Mouse (Mus musculus) limb, embryonic 14.5 days (tissue): ENCODE results near the gene Atg4b. TPM values are rescaled to one million over a fixed set of nuclear protein-coding genes. Genes with fewer than 3 reads are reported as not detected.

Experiments used
- ATAC-seq: fragments of 200-750 bp; cut with Nextera tagmentation; 2 replicates; pipeline ENCODE4 v1.8.0; 2017; ENCODE audit warnings: low read depth, moderate number of reproducible peaks, moderate TSS enrichment; ENCODE audit not compliant: low FRiP score
- DNase-seq: peaks from one replicate; pipeline ENCODE4 v3.0.0-alpha.2; 2015; ENCODE audit warnings: low spot score
- H3K27ac ChIP-seq: fragments of 300-500 bp; sonication (generic); replicated peaks from 2 replicates; pipeline ENCODE4 v1.5.1; 2014; ENCODE audit warnings: low read depth, mild to moderate bottlenecking, low read length, moderate library complexity, mixed read lengths
- H3K27me3 ChIP-seq: fragments of 300-500 bp; sonication (generic); 2 replicates; pipeline ENCODE4 v1.6.1; 2014; ENCODE audit warnings: low read length, mixed read lengths; ENCODE audit not compliant: control insufficient read depth, insufficient read depth
- H3K36me3 ChIP-seq: fragments of 300-500 bp; sonication (generic); 2 replicates; pipeline ENCODE4 v1.6.1; 2014; ENCODE audit warnings: mild to moderate bottlenecking, low read length, moderate library complexity, mixed read lengths; ENCODE audit not compliant: control insufficient read depth, insufficient read depth
- H3K4me1 ChIP-seq: fragments of 300-500 bp; sonication (generic); 2 replicates; pipeline ENCODE4 v1.6.1; 2014; ENCODE audit warnings: antibody characterized with exemption, low read length, mixed read lengths; ENCODE audit not compliant: control insufficient read depth, insufficient read depth
- H3K4me2 ChIP-seq: fragments of 300-500 bp; sonication (generic); replicated peaks from 2 replicates; pipeline ENCODE4 v1.6.1; 2014; ENCODE audit warnings: low read depth, mild to moderate bottlenecking, low read length, moderate library complexity; ENCODE audit not compliant: severe bottlenecking
- H3K4me3 ChIP-seq: fragments of 300-500 bp; sonication (generic); replicated peaks from 2 replicates; pipeline ENCODE4 v1.5.1; 2014; ENCODE audit warnings: low read length
- H3K9ac ChIP-seq: fragments of 300-500 bp; sonication (generic); 2 replicates; pipeline ENCODE4 v1.6.1; 2014; ENCODE audit warnings: mild to moderate bottlenecking, low read depth, low read length, moderate library complexity; ENCODE audit not compliant: severe bottlenecking
- H3K9me3 ChIP-seq: fragments of 300-500 bp; sonication (generic); 2 replicates; pipeline ENCODE4 v1.6.1; 2016; ENCODE audit warnings: low read length; ENCODE audit not compliant: control insufficient read depth
- POLR2A ChIP-seq: fragments of 200-500 bp; IDR thresholded peaks from 2 replicates; pipeline ENCODE4 v1.8.0; 2012; ENCODE audit warnings: inconsistent platforms, mild to moderate bottlenecking, moderate library complexity, borderline replicate concordance; ENCODE audit not compliant: insufficient read depth, insufficient read length; ENCODE audit errors: extremely low read depth
- WGBS: fragments of 180-500 bp; shearing (Covaris S2); extraction: QIAGEN DNeasy Blood & Tissue Kit; methylation state at CpG from one replicate; pipeline ENCODE4 v1.1.7; 2014; 5-methylcytosine and 5-hydroxymethylcytosine counted together
- polyA plus RNA-seq, 2 experiments: library from polyadenylated mRNA; depleted of rRNA in 1 of 2; stranded (reverse) in 1 of 2; unstranded in 1 of 2; fragments of >200 nt; fragmentation: Nextera tagmentation in 1 of 2; extraction: Ambion mirVana in 1 of 2; gene quantifications; 2 replicates each; pipeline versions ENCODE4 v1.2.1 to v1.2.3; 2012 to 2014

The Atg4b gene
- 59.1 and 77.8 TPM in 2 replicates for polyA plus RNA-seq (2012; rRNA removed)
- polyA plus RNA-seq (2014; fragmentation: Nextera tagmentation; extraction: Ambion mirVana), result 81.8 and 94.0 TPM in 2 replicates

DNA sequence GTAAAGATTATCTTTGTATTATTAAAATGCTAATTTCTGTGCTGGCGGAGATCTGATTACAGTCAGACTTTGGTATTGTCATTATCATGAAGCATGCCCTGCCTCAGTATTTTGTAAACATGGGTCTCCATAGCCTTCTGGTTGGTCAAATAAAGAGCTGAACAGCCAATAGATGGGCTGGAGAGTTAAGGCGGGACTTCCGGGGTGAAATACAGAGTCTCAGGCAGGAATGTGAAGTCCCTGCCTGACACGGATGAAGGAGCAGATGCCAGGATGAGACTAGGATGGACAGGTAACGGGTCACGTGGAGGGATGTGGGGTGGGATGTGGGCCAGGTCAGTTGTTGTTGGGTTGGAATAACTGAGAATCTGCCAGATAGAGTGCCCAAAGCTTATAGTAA is at the start of gene Atg4b:
TSS of gene Atg4b (plus strand) at position 211 of the 400 bp plus-strand sequence.
- no peak within 1 kb of the TSS for H3K9ac ChIP-seq
- H3K27ac ChIP-seq, result no peak within 1 kb of the TSS
- no peak for DNase-seq
- no peak within 1 kb of the TSS for H3K4me2 ChIP-seq
- H3K27me3 ChIP-seq, result no peaks in the 10 kb centered on the region
- H3K9me3 ChIP-seq, result no peaks in the 10 kb centered on the region
- no peak for TF ChIP-seq POLR2A
- peaks cover 28% of the 10 kb centered on the region for H3K36me3 ChIP-seq
- no peak for ATAC-seq
- no peak within 1 kb of the TSS for H3K4me3 ChIP-seq
- WGBS, result 87% methylated on average over 6 of the region's 6 CpGs
- H3K4me1 ChIP-seq, result peaks cover 16% of the 10 kb centered on the region

DNA sequence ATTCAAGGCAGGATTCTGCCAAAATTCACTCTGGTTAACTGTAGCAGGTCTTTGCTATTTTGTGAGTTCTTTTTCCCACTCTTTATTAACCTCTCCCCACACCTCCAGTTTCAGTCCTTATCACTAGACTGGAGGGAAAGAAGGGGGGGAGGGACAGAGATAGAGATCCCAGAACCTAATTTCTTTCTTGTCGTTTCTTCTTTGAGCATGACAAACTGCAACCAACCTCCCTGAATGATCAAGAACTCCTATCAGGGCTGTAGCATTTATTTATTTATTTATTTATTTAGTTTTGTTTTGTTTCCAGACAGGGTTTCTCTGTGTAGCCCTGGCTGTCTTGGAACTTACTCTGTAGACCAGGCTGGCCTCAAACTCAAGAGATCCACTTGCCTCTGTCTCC is 49.2 kb upstream of the Atg4b start:
- Histone ChIP-seq H3K27ac (no peak overlapping the region), H3K4me1 (no peaks in the 10 kb centered on the region), H3K9ac (no peak overlapping the region), H3K4me2 (no peak overlapping the region), H3K4me3 (no peak overlapping the region), H3K27me3 (no peaks in the 10 kb centered on the region), H3K36me3 (peaks cover 16% of the 10 kb centered on the region), H3K9me3 (no peaks in the 10 kb centered on the region)
- WGBS, result 84% methylated on average over 1 of the region's 1 CpGs
- DNase-seq (no peak), ATAC-seq (no peak)
- TF ChIP-seq POLR2A, result no peak

DNA sequence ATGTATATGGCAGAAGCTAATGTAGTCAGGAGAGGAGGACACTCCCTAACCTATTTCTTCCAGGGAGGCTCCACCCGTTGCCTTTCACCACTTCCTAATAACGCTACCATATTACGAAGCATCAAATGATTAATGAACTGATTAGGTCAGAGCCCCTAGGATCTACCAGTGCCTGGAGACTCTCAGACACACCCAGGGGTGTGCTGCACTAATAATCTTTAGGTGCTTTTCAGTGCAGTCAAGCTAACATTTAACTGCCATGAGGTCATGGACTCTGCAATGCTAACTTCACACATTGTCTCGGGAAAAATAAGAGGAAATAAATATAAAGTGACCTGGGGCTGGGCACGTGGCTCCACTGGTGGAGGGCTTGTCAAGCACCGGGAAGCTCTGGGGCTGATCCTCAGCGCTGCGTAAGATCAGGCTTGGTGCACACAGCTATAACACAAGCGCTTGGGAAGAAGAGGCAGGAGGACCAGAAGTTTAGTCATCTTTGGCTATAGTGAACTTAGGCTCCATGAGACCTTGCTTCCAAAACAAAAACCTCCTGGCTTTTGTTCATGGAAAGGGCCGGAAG is 47.7 kb upstream of the Atg4b start:
- H3K4me3 ChIP-seq, result no peak overlapping the region
- H3K4me1 ChIP-seq, result no peaks in the 10 kb centered on the region
- no peak overlapping the region for H3K27ac ChIP-seq
- TF ChIP-seq POLR2A, result no peak
- H3K9ac ChIP-seq, result no peak overlapping the region
- H3K36me3 ChIP-seq, result peaks cover 16% of the 10 kb centered on the region
- ATAC-seq (no peak), DNase-seq (no peak)
- no peaks in the 10 kb centered on the region for H3K9me3 ChIP-seq
- no peak overlapping the region for H3K4me2 ChIP-seq
- WGBS, result 90% methylated on average over 10 of the region's 10 CpGs
- H3K27me3 ChIP-seq, result no peaks in the 10 kb centered on the region

DNA sequence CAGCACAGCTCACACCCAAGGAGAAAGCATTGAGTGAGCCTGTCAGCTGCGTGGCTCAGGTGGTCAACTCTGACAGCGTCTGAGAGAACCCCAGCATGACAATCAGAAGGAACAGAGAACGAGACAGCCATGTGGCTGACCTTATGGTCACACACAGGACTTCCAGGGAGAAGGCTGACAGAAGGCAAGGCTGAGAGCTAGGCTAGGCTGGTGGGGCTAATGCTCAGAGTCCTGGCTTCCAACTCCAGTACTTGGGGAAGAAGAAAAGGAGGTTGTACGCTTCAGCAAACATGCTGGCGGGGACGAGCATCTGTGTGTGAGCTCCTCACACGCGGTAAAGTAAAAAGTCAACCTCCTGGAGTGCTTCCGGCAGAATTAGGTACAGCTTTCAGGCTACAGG is 47.0 kb upstream of the Atg4b start:
- H3K4me1 ChIP-seq, result no peaks in the 10 kb centered on the region
- no peaks in the 10 kb centered on the region for H3K27me3 ChIP-seq
- no peak overlapping the region for H3K4me2 ChIP-seq
- no peak overlapping the region for H3K9ac ChIP-seq
- H3K27ac ChIP-seq, result no peak overlapping the region
- no peaks in the 10 kb centered on the region for H3K9me3 ChIP-seq
- DNase-seq (no peak), ATAC-seq (no peak)
- 88% methylated on average over 9 of the region's 9 CpGs for WGBS
- no peak overlapping the region for H3K4me3 ChIP-seq
- peaks cover 16% of the 10 kb centered on the region for H3K36me3 ChIP-seq
- TF ChIP-seq POLR2A, result no peak

DNA sequence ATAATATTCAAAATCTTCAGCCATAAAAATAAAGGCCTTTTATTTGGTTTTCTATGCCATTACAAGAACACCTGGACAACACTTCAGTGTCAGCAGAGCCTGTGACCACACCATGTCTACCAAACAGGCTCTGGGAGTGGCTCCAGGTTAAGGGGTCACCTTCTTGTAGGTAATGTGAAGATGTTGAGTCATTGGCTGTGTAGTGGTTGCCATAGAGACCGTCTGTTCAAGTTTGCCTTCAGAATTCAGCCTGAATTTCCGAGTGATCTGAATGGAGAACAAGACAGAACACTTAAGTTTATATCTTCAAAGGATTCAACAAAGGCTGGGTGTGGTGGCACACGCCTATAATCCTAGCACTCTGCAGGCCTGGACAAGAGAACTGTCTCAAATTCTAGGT is 45.9 kb upstream of the Atg4b start:
- Histone ChIP-seq H3K4me3 (no peak overlapping the region), H3K9ac (no peak overlapping the region), H3K27me3 (no peaks in the 10 kb centered on the region), H3K36me3 (peaks cover 16% of the 10 kb centered on the region), H3K4me1 (no peaks in the 10 kb centered on the region), H3K4me2 (no peak overlapping the region), H3K9me3 (no peaks in the 10 kb centered on the region), H3K27ac (no peak overlapping the region)
- TF ChIP-seq POLR2A, result no peak
- DNase-seq (no peak), ATAC-seq (no peak)
- 75% methylated on average over 3 of the region's 3 CpGs for WGBS

DNA sequence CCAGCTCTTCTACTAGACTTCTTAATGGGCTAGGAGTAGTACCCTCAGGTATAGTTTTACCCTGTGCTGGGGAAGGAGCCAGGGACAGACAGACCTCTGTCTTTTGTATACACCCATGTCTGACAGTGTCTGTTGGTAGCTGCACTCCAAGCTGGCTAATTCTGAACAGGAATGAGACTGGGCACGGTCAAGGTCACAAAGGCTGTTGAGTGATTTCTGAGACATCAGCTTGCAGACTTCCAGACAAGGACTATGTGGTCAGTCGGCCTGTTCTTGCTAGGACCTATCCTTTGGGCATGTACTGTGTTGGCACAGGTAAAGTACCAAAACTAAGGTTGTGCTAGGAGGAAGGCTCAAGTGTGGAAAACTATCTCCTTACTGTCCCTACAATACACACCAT is 35.1 kb upstream of the Atg4b start:
- H3K36me3 ChIP-seq, result peaks cover 43% of the 10 kb centered on the region

More for the DNA sequence above, 35.1 kb upstream of the Atg4b start:
- no peak for DNase-seq
- H3K9me3 ChIP-seq, result no peaks in the 10 kb centered on the region
- no peak overlapping the region for H3K9ac ChIP-seq
- H3K27ac ChIP-seq, result no peak overlapping the region
- no peak for ATAC-seq
- no peak overlapping the region for H3K4me2 ChIP-seq
- H3K4me3 ChIP-seq, result no peak overlapping the region
- 83% methylated on average over 2 of the region's 2 CpGs for WGBS
- H3K27me3 ChIP-seq, result no peaks in the 10 kb centered on the region
- no peaks in the 10 kb centered on the region for H3K4me1 ChIP-seq
- no peak for TF ChIP-seq POLR2A
